27 mouse cellular contexts compared by ENCODE assay signal in the genomic region with DNA sequence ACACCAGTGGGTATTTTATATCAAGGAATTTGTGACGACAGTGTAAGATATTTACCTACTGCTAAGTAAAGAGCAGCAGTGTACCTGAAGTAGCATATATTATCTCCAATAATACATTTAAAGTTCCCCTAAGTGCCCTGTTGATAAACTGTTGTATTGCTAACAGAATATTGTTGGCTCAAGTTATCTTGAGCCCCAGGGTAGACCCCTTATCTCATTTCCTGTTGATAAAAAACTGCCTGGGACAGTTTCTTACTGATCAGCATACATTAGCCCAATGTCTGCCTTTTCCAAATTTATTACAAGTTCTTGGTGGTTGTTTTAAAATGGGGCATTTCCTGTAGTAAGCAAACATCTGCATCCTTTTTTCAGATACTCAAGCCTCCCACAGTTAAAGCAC.
"Had no signal": no experiment of that assay in that cellular context is flagged by ENCODE, and none has a peak within 500 bp of the region (broad histone marks: within the 10 kb centered on the region; RNA-seq: fewer than 3 reads in every experiment).

No protein-coding gene starts in this region.

- H3K9me3 ChIP-seq: liver, embryonic 15.5 days had no signal

- H3K9ac ChIP-seq: limb, embryonic 12.5 days; limb, embryonic 13.5 days; limb, embryonic 15.5 days; liver, embryonic 12.5 days; liver, embryonic 13.5 days; liver, embryonic 14.5 days; liver, embryonic 15.5 days; liver, postnatal 0 days; lung, embryonic 14.5 days; lung, embryonic 15.5 days; midbrain, embryonic 12.5 days; midbrain, embryonic 13.5 days; midbrain, embryonic 15.5 days had no signal

- H3K4me3 ChIP-seq: limb, embryonic 10.5 days; limb, embryonic 12.5 days; limb, embryonic 13.5 days; limb, embryonic 15.5 days; liver, embryonic 12.5 days; liver, embryonic 13.5 days; liver, embryonic 15.5 days; lung, embryonic 15.5 days; megakaryocyte, embryonic 14.5 days; midbrain, embryonic 10.5 days; midbrain, embryonic 12.5 days; midbrain, embryonic 13.5 days; midbrain, embryonic 15.5 days; myocyte had no signal

- DNase-seq: left cerebral cortex, postnatal 4 days; liver; liver, embryonic 13.5 days; liver, postnatal 0 days; lung, adult 18-20 months; lung, adult 2 months; lung, embryonic 14.5 days; lung, postnatal 10 days; lung, postnatal 14 days; lung, postnatal 36 days; lung, postnatal 4 days; midbrain, embryonic 14.5 days had no signal

- H3K27ac ChIP-seq: limb, embryonic 10.5 days; limb, embryonic 12.5 days; limb, embryonic 13.5 days; limb, embryonic 15.5 days; liver, embryonic 12.5 days; liver, embryonic 13.5 days; liver, embryonic 14.5 days; liver, embryonic 15.5 days; lung, embryonic 15.5 days; macrophage; midbrain, embryonic 10.5 days; midbrain, embryonic 12.5 days; midbrain, embryonic 13.5 days; midbrain, embryonic 15.5 days had no signal

- H3K27me3 ChIP-seq: limb, embryonic 12.5 days; limb, embryonic 13.5 days; limb, embryonic 15.5 days; liver, embryonic 12.5 days; liver, embryonic 13.5 days; liver, embryonic 15.5 days; lung, embryonic 15.5 days; megakaryocyte, embryonic 14.5 days; midbrain, embryonic 12.5 days; midbrain, embryonic 13.5 days; midbrain, embryonic 15.5 days had no signal

- H3K4me1 ChIP-seq: limb, embryonic 10.5 days; limb, embryonic 12.5 days; limb, embryonic 13.5 days; limb, embryonic 15.5 days; liver, embryonic 12.5 days; liver, embryonic 13.5 days; liver, embryonic 15.5 days; lung, embryonic 15.5 days; megakaryocyte, embryonic 14.5 days; midbrain, embryonic 10.5 days; midbrain, embryonic 12.5 days; midbrain, embryonic 13.5 days; midbrain, embryonic 15.5 days had no signal
